Mouse (Mus musculus): ENCODE measurements around the gene Frmd6. TPM values are rescaled to one million over a fixed set of nuclear protein-coding genes. Genes with fewer than 3 reads are reported as not detected.
A peak's percentile ranks its signal among the peaks of the same experiment; 100 is the strongest.

Gene Frmd6
- polyA plus RNA-seq, 1 experiment from 2014 or later: 58.5 TPM

GRCm38 (mm10) chr12:70929781-70930180 is 104.5 kb downstream of the Frmd6 start:
- no peaks in the 10 kb centered on the region for H3K27me3 ChIP-seq (ENCODE audit: control insufficient read depth, insufficient read depth, low read length)
- no peak overlapping the region for H3K4me3 ChIP-seq (ENCODE audit: low read depth, low read length)
- no peak overlapping the region for H3K9ac ChIP-seq (ENCODE audit: low read length)
- no peak for DNase-seq (ENCODE audit: low spot score)
- no peaks in the 10 kb centered on the region for H3K36me3 ChIP-seq (ENCODE audit: control insufficient read depth, insufficient read depth, low read length)
- ATAC-seq (ENCODE audit: insufficient number of reproducible peaks, low FRiP score, low TSS enrichment, low read depth): no peak
- H3K4me1 ChIP-seq (ENCODE audit: control insufficient read depth, insufficient read depth, low read length): no peaks in the 10 kb centered on the region
- H3K27ac ChIP-seq (replicated peaks; ENCODE audit: low read depth, low read length): no peak overlapping the region
- WGBS: 89% methylated on average over 4 of the region's 4 CpGs
- H3K9me3 ChIP-seq (ENCODE audit: control insufficient read depth, low read length): no peaks in the 10 kb centered on the region
- no peak overlapping the region for H3K4me2 ChIP-seq (ENCODE audit: low read depth, severe bottlenecking)

- peak overlapping the region; percentile 87 for H3K27ac ChIP-seq (replicated peaks; ENCODE audit: low read depth, low read length)
- H3K9me3 ChIP-seq (ENCODE audit: control insufficient read depth, low read length): no peaks in the 10 kb centered on the region
- peak overlapping the region; percentile 75 for H3K4me3 ChIP-seq (ENCODE audit: low read depth, low read length)
- no peaks in the 10 kb centered on the region for H3K4me1 ChIP-seq (ENCODE audit: control insufficient read depth, insufficient read depth, low read length)
- ATAC-seq (ENCODE audit: insufficient number of reproducible peaks, low FRiP score, low TSS enrichment, low read depth): no peak
- peak overlapping the region; percentile 32 for H3K4me2 ChIP-seq (ENCODE audit: low read depth, severe bottlenecking)
- peak; percentile 28 for DNase-seq (ENCODE audit: low spot score)
- H3K27me3 ChIP-seq (ENCODE audit: control insufficient read depth, insufficient read depth, low read length): no peaks in the 10 kb centered on the region
- no peaks in the 10 kb centered on the region; the same call in 1 of the 2 replicates for H3K36me3 ChIP-seq (ENCODE audit: control insufficient read depth, insufficient read depth, low read length)
- H3K9ac ChIP-seq (ENCODE audit: low read length): peak overlapping the region; percentile 59
- WGBS: 24% methylated on average over 10 of the region's 12 CpGs
These were observed 111.8 kb downstream of the Frmd6 start for GRCm38 (mm10) chr12:70937150-70937549.

DNA sequence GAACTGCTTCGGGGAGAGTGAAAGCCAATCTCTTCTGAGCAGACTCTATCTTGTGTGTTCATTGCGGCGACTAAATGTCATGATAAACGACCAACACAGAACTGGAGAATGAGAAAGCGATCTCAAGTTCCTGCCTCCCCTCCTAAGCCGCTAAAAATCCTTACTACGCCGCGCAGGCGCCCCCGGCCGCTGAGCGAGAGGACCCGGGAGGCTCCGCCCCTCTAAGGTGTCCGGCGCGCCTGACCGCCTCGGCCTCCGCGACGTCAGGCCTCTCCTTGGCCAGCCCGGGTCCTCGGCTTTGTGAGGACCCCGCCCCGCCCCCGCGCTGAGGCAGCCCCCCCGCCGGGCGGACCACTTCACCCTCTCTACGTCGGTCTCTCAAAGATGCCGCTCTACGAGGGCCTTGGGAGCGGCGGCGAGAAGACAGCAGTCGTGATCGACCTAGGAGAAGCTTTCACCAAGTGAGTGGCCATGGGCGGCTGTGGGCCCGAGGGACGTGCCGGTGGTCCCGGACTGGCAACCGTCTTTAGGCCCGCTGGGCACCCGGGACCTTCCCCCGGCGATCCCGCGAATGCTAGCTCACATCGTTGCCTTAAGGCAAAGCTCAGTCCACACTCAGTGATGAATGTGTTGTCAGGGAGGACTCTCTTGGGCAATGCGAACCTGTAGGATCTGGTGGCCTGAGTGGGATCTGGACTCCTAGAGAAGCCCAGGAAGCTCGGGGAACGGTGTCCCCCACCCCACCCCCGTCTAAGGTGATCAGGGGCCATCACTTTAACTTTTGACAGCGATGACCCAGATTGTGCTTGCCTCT is 112.5 kb downstream of the Frmd6 start, which contains the start of gene Actr10:
Actr10 (plus strand) TSS at position 287 of the 814 bp plus-strand sequence.
- Histone ChIP-seq H3K4me3 (ENCODE audit: low read depth, low read length) (peak within 1 kb of the TSS; percentile 75), H3K27me3 (ENCODE audit: control insufficient read depth, insufficient read depth, low read length) (no peaks in the 10 kb centered on the region), H3K36me3 (ENCODE audit: control insufficient read depth, insufficient read depth, low read length) (no peaks in the 10 kb centered on the region; the same call in 1 of the 2 replicates), H3K4me2 (ENCODE audit: low read depth, severe bottlenecking) (peak within 1 kb of the TSS; percentile 58), H3K9me3 (ENCODE audit: control insufficient read depth, low read length) (no peaks in the 10 kb centered on the region), H3K9ac (ENCODE audit: low read length) (peak within 1 kb of the TSS; percentile 85), H3K27ac (replicated peaks; ENCODE audit: low read depth, low read length) (peak within 1 kb of the TSS; percentile 87), H3K4me1 (ENCODE audit: control insufficient read depth, insufficient read depth, low read length) (no peaks in the 10 kb centered on the region)
- DNase-seq (ENCODE audit: low spot score) (peak; percentile 98), ATAC-seq (ENCODE audit: insufficient number of reproducible peaks, low FRiP score, low TSS enrichment, low read depth) (peak; percentile 95)
- WGBS: under 1% methylated on average over 59 of the region's 59 CpGs

GRCm38 (mm10) chr12:70940806-70941205 is 115.5 kb downstream of the Frmd6 start:
- Histone ChIP-seq H3K27me3 (ENCODE audit: control insufficient read depth, insufficient read depth, low read length) (no peaks in the 10 kb centered on the region), H3K36me3 (ENCODE audit: control insufficient read depth, insufficient read depth, low read length) (no peaks in the 10 kb centered on the region; the same call in 1 of the 2 replicates), H3K4me1 (ENCODE audit: control insufficient read depth, insufficient read depth, low read length) (no peaks in the 10 kb centered on the region), H3K27ac (replicated peaks; ENCODE audit: low read depth, low read length) (no peak overlapping the region), H3K4me2 (ENCODE audit: low read depth, severe bottlenecking) (no peak overlapping the region), H3K4me3 (ENCODE audit: low read depth, low read length) (no peak overlapping the region), H3K9me3 (ENCODE audit: control insufficient read depth, low read length) (no peaks in the 10 kb centered on the region), H3K9ac (ENCODE audit: low read length) (no peak overlapping the region)
- DNase-seq (ENCODE audit: low spot score): no peak
- ATAC-seq (ENCODE audit: insufficient number of reproducible peaks, low FRiP score, low TSS enrichment, low read depth): no peak
- whole genome bisulfite sequencing: 97% methylated on average over 7 of the region's 7 CpGs

DNA sequence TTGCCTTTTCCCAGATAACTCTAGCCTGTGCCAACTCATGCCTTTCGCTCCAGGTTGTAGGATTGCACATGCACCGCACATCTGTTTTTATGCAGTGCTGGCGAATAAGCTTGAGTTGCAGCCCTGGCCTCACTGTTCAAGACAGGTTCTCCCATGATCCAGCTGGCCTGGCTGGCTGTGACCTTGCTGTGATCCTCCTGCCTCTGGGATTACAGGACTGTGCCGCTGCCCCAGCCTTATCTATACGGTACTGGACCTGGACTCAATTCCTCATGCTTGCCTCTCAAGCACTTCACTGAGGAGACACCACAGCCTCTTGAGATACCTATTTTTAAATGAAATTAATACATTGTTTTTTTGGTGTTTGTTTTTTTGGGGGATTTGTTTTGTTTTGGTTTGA is 118.9 kb downstream of the Frmd6 start:
- H3K9ac ChIP-seq (ENCODE audit: low read length): no peak overlapping the region
- no peaks in the 10 kb centered on the region for H3K9me3 ChIP-seq (ENCODE audit: control insufficient read depth, low read length)
- no peaks in the 10 kb centered on the region for H3K27me3 ChIP-seq (ENCODE audit: control insufficient read depth, insufficient read depth, low read length)
- H3K4me2 ChIP-seq (ENCODE audit: low read depth, severe bottlenecking): no peak overlapping the region
- H3K4me3 ChIP-seq (ENCODE audit: low read depth, low read length): no peak overlapping the region
- H3K4me1 ChIP-seq (ENCODE audit: control insufficient read depth, insufficient read depth, low read length): no peaks in the 10 kb centered on the region
- 90% methylated on average over 5 of the region's 5 CpGs for WGBS
- DNase-seq (ENCODE audit: low spot score): no peak
- no peak for ATAC-seq (ENCODE audit: insufficient number of reproducible peaks, low FRiP score, low TSS enrichment, low read depth)
- H3K36me3 ChIP-seq (ENCODE audit: control insufficient read depth, insufficient read depth, low read length): peaks cover 2% of the 10 kb centered on the region; the same call in 1 of the 2 replicates
- no peak overlapping the region for H3K27ac ChIP-seq (replicated peaks; ENCODE audit: low read depth, low read length)

GRCm38 (mm10) chr12:70946585-70947256 is 121.4 kb downstream of the Frmd6 start:
- Histone ChIP-seq H3K36me3 (ENCODE audit: control insufficient read depth, insufficient read depth, low read length) (peaks cover 2% of the 10 kb centered on the region; the same call in 1 of the 2 replicates), H3K4me3 (ENCODE audit: low read depth, low read length) (no peak overlapping the region), H3K4me2 (ENCODE audit: low read depth, severe bottlenecking) (no peak overlapping the region), H3K9me3 (ENCODE audit: control insufficient read depth, low read length) (no peaks in the 10 kb centered on the region), H3K27ac (replicated peaks; ENCODE audit: low read depth, low read length) (no peak overlapping the region), H3K27me3 (ENCODE audit: control insufficient read depth, insufficient read depth, low read length) (no peaks in the 10 kb centered on the region), H3K4me1 (ENCODE audit: control insufficient read depth, insufficient read depth, low read length) (no peaks in the 10 kb centered on the region), H3K9ac (ENCODE audit: low read length) (no peak overlapping the region)
- DNase-seq (ENCODE audit: low spot score): no peak
- WGBS: 95% methylated on average over 10 of the region's 10 CpGs
- no peak for ATAC-seq (ENCODE audit: insufficient number of reproducible peaks, low FRiP score, low TSS enrichment, low read depth)

Other genes starting within 250 kb of the Frmd6 start
- gene Actr10, start 112.3 kb downstream of the Frmd6 start, polyA plus RNA-seq (2014; fragmentation: Nextera tagmentation; extraction: Ambion mirVana): 266 and 287 TPM in 2 replicates
- gene Psma3, start 149.1 kb downstream of the Frmd6 start, polyA plus RNA-seq (2014; fragmentation: Nextera tagmentation; extraction: Ambion mirVana): 628 and 652 TPM in 2 replicates
- 37.4 and 39.4 TPM in 2 replicates for gene Arid4a, start 190.5 kb downstream of the Frmd6 start, polyA plus RNA-seq (2014; fragmentation: Nextera tagmentation; extraction: Ambion mirVana)